Mouse (Mus musculus) kidney, adult 2 months (tissue): Measurements from ENCODE around the gene Ttc7.

Experiments
- CTCF ChIP-seq: fragments of 200-500 bp; conservative IDR thresholded peaks from 2 replicates; pipeline ENCODE4 v1.5.1; 2011; ENCODE audit warnings: low read depth, mild to moderate bottlenecking, control low read depth, low read length, moderate library complexity, mixed read lengths; ENCODE audit not compliant: insufficient read depth, insufficient read length
- POLR2A ChIP-seq: fragments of 200-500 bp; IDR thresholded peaks from one replicate; pipeline ENCODE4 v1.6.1; 2011; ENCODE audit warnings: low read depth, low read length, control low read depth

DNA sequence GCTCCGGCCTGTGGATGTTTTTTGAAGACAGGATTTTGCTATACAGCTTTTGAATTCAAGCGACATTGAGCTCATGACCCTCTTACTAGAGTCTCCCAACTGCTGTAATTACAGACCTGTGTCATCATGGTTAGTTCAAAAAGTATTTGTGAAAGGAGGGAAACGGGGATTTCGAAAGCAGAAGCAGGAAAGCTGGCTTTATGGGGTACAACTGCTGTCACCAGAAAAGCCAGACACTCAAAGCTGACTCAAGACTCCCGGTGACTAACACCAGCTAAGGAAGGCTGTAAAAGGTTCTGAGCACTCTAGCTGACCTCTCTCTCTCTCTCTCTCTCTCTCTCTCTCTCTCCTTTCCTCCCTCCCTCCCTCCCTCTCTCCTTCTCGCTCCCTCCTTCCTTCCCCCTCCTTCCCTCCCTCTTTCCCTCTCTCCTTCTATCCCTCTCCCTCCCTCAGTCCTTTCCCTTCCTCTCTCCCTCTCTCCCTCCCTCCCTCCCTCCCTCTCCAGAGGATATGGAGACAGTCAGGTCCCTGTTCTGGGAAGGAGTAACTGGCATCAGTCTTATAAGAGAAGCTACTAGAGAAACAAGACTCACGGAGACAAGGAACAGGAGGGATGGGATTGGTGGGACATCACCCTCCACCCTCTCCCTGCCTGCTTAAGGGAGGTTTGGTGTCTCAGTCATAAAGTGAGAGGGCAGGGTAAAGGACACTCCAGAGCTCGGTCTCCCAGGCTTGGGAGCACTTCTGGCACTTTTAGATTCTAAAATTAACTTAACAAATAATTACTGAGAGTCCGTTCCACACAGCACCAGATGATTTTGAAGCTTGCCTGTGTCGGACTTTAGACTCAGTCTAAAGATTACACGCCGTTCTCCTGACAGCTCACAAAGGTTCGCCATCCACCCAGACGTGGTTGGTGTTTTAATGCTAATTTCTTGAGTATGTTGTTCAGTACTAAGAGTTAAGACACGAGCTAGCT lies 7.0 kb upstream of the Ttc7 start:
- no peak for TF ChIP-seq CTCF
- no peak for TF ChIP-seq POLR2A
